Mouse (Mus musculus): ENCODE measurements around the gene Mogat2.

- TF ChIP-seq CTCF (IDR thresholded peaks at IDR 0.05; ENCODE audit: borderline replicate concordance, insufficient read depth, low read length) (no peak), POLR2A (IDR thresholded peaks at IDR 0.05; ENCODE audit: low read depth, low read length) (no peak)
Observed at GRCm38 (mm10) chr7:99213056-99213455, 25.4 kb downstream of the Mogat2 start.
